ENCODE assay signal across 10 mouse cellular contexts in the genomic region with DNA sequence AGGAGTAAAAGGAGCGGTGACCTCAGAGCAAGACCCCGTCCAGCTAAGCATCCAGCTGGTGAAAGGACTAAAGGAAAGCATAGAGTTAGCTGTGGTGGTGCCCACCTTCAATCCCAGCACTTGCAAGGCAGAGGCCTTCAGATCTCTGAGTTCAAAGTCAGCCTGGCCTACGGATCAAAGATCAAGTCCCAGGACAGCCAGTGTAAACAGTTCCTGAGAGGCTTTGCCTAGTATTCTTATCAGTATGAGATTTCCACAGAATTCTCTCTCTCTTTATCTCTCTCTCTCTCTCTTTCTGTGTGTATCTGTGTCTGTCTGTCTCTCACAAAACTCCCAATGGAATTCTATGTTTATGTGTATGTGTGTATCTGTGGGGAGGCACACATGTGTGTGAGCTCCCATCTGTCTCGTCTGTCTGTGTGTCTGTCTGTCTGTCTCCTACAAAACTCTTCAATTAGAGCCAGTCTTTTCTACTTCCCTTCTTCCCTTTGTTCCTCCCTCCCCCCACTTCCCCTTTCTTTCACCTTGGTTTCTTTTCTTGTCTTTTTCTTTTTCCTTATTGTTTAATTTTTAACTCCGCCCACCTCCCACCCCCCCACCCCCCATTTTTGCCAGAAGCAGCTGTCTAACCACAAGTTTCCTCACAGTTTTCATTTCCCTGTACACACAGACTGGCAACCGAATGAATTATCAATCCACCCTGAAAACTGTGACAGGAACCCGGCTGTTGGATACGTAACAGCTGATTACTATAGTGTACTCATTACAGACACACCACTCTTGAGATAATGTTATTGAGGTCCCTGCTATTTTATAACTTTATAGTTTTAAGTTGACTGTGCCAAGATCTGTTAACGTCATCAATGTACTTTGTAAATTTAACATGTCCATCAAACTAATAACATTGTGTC.
DNase-seq lines count a peak whose midpoint lies in the region; ATAC-seq and TF ChIP-seq lines count a peak whose summit lies in the region.
"Had no signal": no experiment of that assay in that cellular context is flagged by ENCODE, and none has a peak within 500 bp of the region (broad histone marks: within the 10 kb centered on the region; RNA-seq: fewer than 3 reads in every experiment).

No protein-coding gene starts in this region.

- no peaks in the 10 kb centered on the region for H3K27me3 ChIP-seq in liver, embryonic 12.5 days (replicated peaks)
- H3K27me3 ChIP-seq: limb, embryonic 12.5 days had no signal

- H3K4me3 ChIP-seq in lung, adult 2 months (replicated peaks; ENCODE audit: extremely low read depth, low read depth, low read length): no peak overlapping the region
- no peak overlapping the region for H3K4me3 ChIP-seq in bone marrow, adult 2 months (replicated peaks; ENCODE audit: control insufficient read depth, low read depth, low read length)
- no peak overlapping the region for H3K4me3 ChIP-seq in liver, embryonic 12.5 days
- no peak overlapping the region for H3K4me3 ChIP-seq in layer of hippocampus, adult 2 months
- H3K4me3 ChIP-seq: limb, embryonic 12.5 days had no signal

- peak; percentile 1 for DNase-seq in lung, postnatal 36 days
- no peak for DNase-seq in lung, adult 2 months
- DNase-seq in thymus, postnatal 14 days: peak; percentile 33
- DNase-seq in layer of hippocampus, adult 2 months (ENCODE audit: low spot score in 2 of 2): no peak
- no peak for DNase-seq in gastrocnemius, adult 8-10 months (ENCODE audit: low spot score in 2 of 2)
- DNase-seq in adrenal gland, adult (ENCODE audit: inconsistent age in 2 of 2, low spot score in 1 of 2): no peak
- DNase-seq: gastrocnemius, postnatal 14 days had no signal

- peak overlapping the region; percentile 38; the same call in 1 of the 2 replicates for H3K27ac ChIP-seq in bone marrow, adult 2 months (ENCODE audit: control insufficient read depth, insufficient read depth, low read depth, low read length, poor library complexity)
- H3K27ac ChIP-seq in liver, embryonic 12.5 days: peak overlapping the region; percentile 19; the same call in 1 of the 2 replicates
- no peak overlapping the region for H3K27ac ChIP-seq in layer of hippocampus, adult 2 months
- H3K27ac ChIP-seq: limb, embryonic 12.5 days had no signal

- WGBS in lung, adult 2 months: 53% methylated on average over 9 of the region's 9 CpGs
- 29% methylated on average over 9 of the region's 9 CpGs for WGBS in bone marrow, adult 2 months
- WGBS in liver, embryonic 12.5 days (ENCODE audit: insufficient replicate concordance): 33% methylated on average over 9 of the region's 9 CpGs

- ATAC-seq in liver, embryonic 12.5 days: 0 out of 2 replicates have a peak, but pooled peaks have one; percentile 13

- no peak for TF ChIP-seq POLR2A in lung, adult 2 months (IDR thresholded peaks at IDR 0.05; ENCODE audit: borderline replicate concordance, extremely low read depth, low read depth, low read length)
- TF ChIP-seq POLR2A in bone marrow, adult 2 months (IDR thresholded peaks at IDR 0.05; ENCODE audit: borderline replicate concordance, control insufficient read depth, low read depth, low read length): no peak

- H3K9ac ChIP-seq in liver, embryonic 12.5 days: no peak overlapping the region
- H3K9ac ChIP-seq: limb, embryonic 12.5 days had no signal

- no peaks in the 10 kb centered on the region for H3K9me3 ChIP-seq in liver, embryonic 12.5 days (replicated peaks)
- H3K9me3 ChIP-seq: limb, embryonic 12.5 days had no signal

- no peaks in the 10 kb centered on the region for H3K36me3 ChIP-seq in liver, embryonic 12.5 days
- H3K36me3 ChIP-seq: limb, embryonic 12.5 days had no signal

- TF ChIP-seq CTCF in lung, adult 2 months (IDR thresholded peaks at IDR 0.05; ENCODE audit: insufficient read depth, low read length): no peak
- TF ChIP-seq CTCF in bone marrow, adult 2 months (IDR thresholded peaks at IDR 0.05; ENCODE audit: control insufficient read depth, insufficient read depth, low read length): no peak
- no peak for TF ChIP-seq CTCF in layer of hippocampus, adult 2 months (conservative IDR thresholded peaks at IDR 0.05)

- H3K4me2 ChIP-seq in liver, embryonic 12.5 days: no peak overlapping the region
- H3K4me2 ChIP-seq: limb, embryonic 12.5 days had no signal

- H3K4me1 ChIP-seq in lung, adult 2 months (ENCODE audit: control insufficient read depth, insufficient read depth, low read length): no peaks in the 10 kb centered on the region
- peaks cover 1% of the 10 kb centered on the region; the same call in 1 of the 2 replicates for H3K4me1 ChIP-seq in bone marrow, adult 2 months (ENCODE audit: control insufficient read depth, insufficient read depth, low read length)
- peaks cover 12% of the 10 kb centered on the region for H3K4me1 ChIP-seq in liver, embryonic 12.5 days

Comparison
In these comparisons a context has a peak if more than half of its experiments do, and no peak if none do; other contexts are left out.
1. DNase-seq: peak in lung, postnatal 36 days (single experiment) and thymus, postnatal 14 days (single experiment); none in lung, adult 2 months (single experiment), layer of hippocampus, adult 2 months (0 of 2), gastrocnemius, adult 8-10 months (0 of 2) and adrenal gland, adult (0 of 2).